Mouse (Mus musculus) Patski (cell line): Measurements from ENCODE around the gene Gm20696. TPM values are rescaled to one million over a fixed set of nuclear protein-coding genes. Genes with fewer than 3 reads are reported as not detected.

Experiments used
- ATAC-seq: fragments of 100-300 bp; one replicate; pipeline ENCODE4 v1.8.0; 2021
- CTCF ChIA-PET: fragments of 350-600 bp; sonication (Branson Sonifier 250); formaldehyde crosslinking; loops from one replicate; lab custom pipeline; 2022; ENCODE audit warnings: inconsistent platforms; lab: Charles Lee
- POLR2A ChIA-PET: fragments of 350-600 bp; sonication (Branson Sonifier 250); formaldehyde crosslinking; loops from one replicate; lab custom pipeline; 2022; ENCODE audit warnings: antibody characterized with exemption, inconsistent platforms; lab: Charles Lee
- DNase-seq: peaks from one replicate; pipeline ENCODE4 v3.0.0-alpha.2; 2011; ENCODE audit warnings: low read depth, low spot score
- H3K27me3 ChIP-seq: fragments of 371-371 bp; one replicate; pipeline ENCODE4 v1.5.1; 2021
- CTCF ChIP-seq: fragments of 100-300 bp; IDR thresholded peaks from one replicate; pipeline ENCODE4 v1.5.1; 2021
- in situ Hi-C: fragments of 300-500 bp; cut with MboI; formaldehyde crosslinking; loops from 3 replicates; pipeline ENCODE4 v1.11.1; 2018; ENCODE audit warnings: low pct_unique_long_range_greater_than_20kb, mixed read lengths
- polyA plus RNA-seq: library from polyadenylated mRNA; unstranded; gene quantifications from one replicate; pipeline ENCODE4 v1.2.3, GENCODE M21; 2021

Gene Gm20696
- polyA plus RNA-seq, 1 experiment from 2014 or later = 0.15 TPM

- TF ChIP-seq CTCF = no peak
- ChIA-PET POLR2A (no interaction called here), CTCF (interaction anchor here (0.9 to 2.0 kb wide), 2 partner anchors 9 to 10 kb away, joined by 3 to 4 read pairs; no protein-coding TSS in a partner anchor)
- ATAC-seq (no peak), DNase-seq (no peak)
- no peaks in the 10 kb centered on the region for H3K27me3 ChIP-seq
- in situ Hi-C loops = no loop called here
Measured at GRCm38 (mm10) chr6:99611866-99612265, 54.7 kb downstream of the Gm20696 start.

DNA sequence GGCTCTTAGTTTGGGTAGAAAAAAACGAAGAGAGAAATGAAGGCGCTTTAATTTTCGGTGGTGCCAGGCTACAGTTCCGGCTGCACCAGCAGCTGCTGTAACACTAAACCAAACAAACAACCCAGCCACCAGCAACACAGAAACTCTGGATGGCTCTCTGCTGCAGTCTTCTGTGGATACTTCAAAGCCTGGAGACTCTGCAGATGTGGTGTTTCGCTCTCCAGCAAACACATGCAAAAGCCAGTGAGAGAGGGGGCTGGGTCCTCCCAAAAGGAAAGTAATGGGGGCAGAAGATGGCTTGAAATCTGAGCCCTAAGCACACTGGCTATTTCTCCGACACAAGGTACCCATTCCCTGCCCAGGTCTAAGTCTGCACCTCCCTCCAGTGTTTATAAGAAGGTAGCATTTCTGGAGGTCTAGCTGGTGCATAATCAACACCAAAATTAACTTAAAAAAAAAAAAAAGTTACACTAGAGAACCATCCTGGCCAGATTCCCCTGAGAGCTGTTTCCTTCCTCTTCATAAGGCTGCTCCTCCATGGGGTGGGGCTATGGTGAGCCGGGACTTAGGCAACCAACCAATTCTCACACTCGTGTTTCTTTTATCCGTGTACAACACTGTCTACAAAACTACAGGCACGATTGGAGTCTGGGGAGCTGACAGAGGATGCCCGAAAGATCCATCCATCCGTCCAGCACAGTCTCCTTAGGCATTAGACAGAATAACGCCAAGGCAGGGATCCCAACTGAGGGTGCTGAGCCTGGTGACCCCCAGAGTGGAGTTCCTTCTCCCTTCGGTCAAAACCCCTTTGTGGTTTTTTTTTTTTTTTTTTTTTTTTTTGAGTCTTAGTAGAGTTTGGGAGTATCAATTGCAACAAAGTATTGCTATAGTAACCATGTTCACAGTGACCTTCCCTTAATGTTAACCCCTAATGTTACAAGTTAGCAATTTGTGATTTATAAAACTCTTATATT is 55.9 kb downstream of the Gm20696 start:
- H3K27me3 ChIP-seq = no peaks in the 10 kb centered on the region
- in situ Hi-C loops = no loop called here
- TF ChIP-seq CTCF = no peak
- ATAC-seq (no peak), DNase-seq (no peak)
- ChIA-PET POLR2A (interaction anchor here (0.6 kb wide), 1 partner anchor 1475 kb away, joined by 3 read pairs; no protein-coding TSS in a partner anchor), CTCF (interaction anchor here (1.2 to 2.0 kb wide), 3 partner anchors 10 to 61 kb away, joined by 3 to 4 read pairs (median 3); no protein-coding TSS in a partner anchor)

GRCm38 (mm10) chr6:99606079-99606478 is 60.5 kb downstream of the Gm20696 start:
- ChIA-PET CTCF (no interaction called here), POLR2A (no interaction called here)
- ATAC-seq = no peak
- no peak for TF ChIP-seq CTCF
- in situ Hi-C loops = loop anchor here (5.0 kb wide), 1 partner anchor 1334 kb away; no protein-coding TSS in a partner anchor
- DNase-seq = no peak
- no peaks in the 10 kb centered on the region for H3K27me3 ChIP-seq

- POLR2A ChIA-PET = no interaction called here
- no peak for DNase-seq
- CTCF ChIA-PET = no interaction called here
- in situ Hi-C loops = loop anchor here (5.0 kb wide), 2 partner anchors 1332 to 1497 kb away; no protein-coding TSS in a partner anchor
- no peaks in the 10 kb centered on the region for H3K27me3 ChIP-seq
- ATAC-seq = no peak
- no peak for TF ChIP-seq CTCF
Measured at GRCm38 (mm10) chr6:99604758-99605157, 61.8 kb downstream of the Gm20696 start.

DNA sequence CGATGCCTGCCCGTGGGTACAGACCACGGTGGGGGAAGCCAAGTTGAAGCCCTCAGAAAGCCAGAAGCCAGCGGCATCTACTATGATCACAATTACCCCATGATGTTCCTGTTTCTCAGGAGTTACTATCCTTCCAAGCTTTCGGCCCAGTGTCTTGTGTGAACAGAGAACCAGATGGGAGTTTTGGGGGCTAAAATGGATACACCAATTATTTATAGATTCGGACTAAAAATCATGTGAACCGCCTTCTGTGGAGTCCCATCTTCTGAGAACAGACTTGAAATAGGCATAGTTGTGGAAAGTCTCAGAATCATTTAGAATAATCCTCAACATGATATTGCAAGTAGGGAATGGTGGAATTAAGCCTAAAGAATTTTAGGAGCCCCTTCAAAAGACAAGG is 64.2 kb downstream of the Gm20696 start:
- POLR2A ChIA-PET = no interaction called here
- TF ChIP-seq CTCF = no peak
- no peaks in the 10 kb centered on the region for H3K27me3 ChIP-seq
- in situ Hi-C loops = loop anchor here (5.0 kb wide), 1 partner anchor 1495 kb away; no protein-coding TSS in a partner anchor
- CTCF ChIA-PET = interaction anchor here (1.6 kb wide), 1 partner anchor 28 kb away, joined by 3 read pairs; no protein-coding TSS in a partner anchor
- DNase-seq (no peak), ATAC-seq (no peak)

DNA sequence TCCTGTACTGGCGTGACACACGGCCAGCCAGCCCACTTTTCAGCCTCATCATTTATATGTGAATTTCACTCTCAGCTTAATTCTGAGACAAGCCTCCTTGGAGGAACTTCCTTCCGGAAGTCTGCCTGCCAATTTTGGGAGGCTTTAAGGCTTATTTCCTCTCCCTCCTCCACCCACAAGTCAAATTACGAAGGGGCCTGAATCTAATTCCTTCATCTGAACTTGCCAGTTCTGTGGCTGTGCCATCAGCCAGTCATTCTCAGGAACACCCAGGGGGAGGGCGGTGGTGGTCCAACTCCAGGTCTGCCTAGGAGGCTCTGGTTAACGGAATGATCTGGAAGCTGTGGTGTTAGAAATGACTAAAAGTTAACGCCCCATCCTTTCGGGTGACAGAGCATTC is 65.7 kb downstream of the Gm20696 start:
- in situ Hi-C loops = loop anchor here (5.0 kb wide), 1 partner anchor 1494 kb away; no protein-coding TSS in a partner anchor
- no peak for DNase-seq
- no peak for ATAC-seq

DNA sequence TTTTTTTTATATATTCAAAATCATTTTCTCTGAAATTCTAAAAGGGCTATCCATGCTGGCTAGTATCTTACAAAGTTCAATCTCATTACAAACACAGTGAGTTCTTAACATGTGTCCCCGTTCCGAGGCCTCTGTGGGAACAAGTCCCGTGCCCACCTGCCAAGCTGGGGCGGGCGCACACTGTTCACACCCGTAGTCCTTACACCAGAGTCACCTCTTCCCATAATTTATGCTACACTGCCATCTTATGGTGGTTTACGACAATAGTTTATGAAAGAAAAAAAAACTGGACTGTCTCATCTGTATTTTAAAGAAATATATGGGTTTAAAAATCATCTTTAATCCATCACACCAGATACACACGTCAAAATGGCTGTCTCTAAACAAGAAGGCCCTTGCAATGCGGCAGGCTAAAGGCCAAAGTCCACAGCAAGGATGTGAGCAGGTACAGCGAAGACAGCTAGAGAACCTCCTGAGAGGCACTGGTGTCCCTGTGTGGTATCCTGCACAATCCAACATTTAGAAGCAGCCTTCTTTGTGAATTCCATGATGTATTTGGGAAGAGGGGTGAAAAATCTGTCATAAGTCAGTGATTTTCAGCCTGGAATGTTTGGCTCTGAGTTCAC is 66.3 kb downstream of the Gm20696 start:
- ChIA-PET CTCF (interaction anchor here (1.0 to 1.3 kb wide), 3 partner anchors 8 to 13 kb away, joined by 3 read pairs; no protein-coding TSS in a partner anchor), POLR2A (no interaction called here)
- DNase-seq (no peak), ATAC-seq (peak; percentile 68)
- TF ChIP-seq CTCF = peak; percentile 60
- in situ Hi-C loops = loop anchor here (5.0 kb wide), 1 partner anchor 1493 kb away; no protein-coding TSS in a partner anchor
- no peaks in the 10 kb centered on the region for H3K27me3 ChIP-seq

More for the DNA sequence above, 65.7 kb downstream of the Gm20696 start:
- CTCF ChIA-PET = interaction anchor here (1.0 to 1.3 kb wide), 3 partner anchors 8 to 13 kb away, joined by 3 read pairs; no protein-coding TSS in a partner anchor
- TF ChIP-seq CTCF = no peak
- POLR2A ChIA-PET = no interaction called here
- no peaks in the 10 kb centered on the region for H3K27me3 ChIP-seq

- ATAC-seq = no peak
- POLR2A ChIA-PET = interaction anchor here (0.7 kb wide), 1 partner anchor 61 kb away, joined by 5 read pairs; no protein-coding TSS in a partner anchor
- DNase-seq = no peak
- no peak for TF ChIP-seq CTCF
- CTCF ChIA-PET = interaction anchor here (1.2 to 1.3 kb wide), 2 partner anchors 11 to 12 kb away, joined by 3 read pairs; no protein-coding TSS in a partner anchor
- no peaks in the 10 kb centered on the region for H3K27me3 ChIP-seq
- in situ Hi-C loops = loop anchor here (5.0 kb wide), 2 partner anchors 1077 to 1492 kb away; no protein-coding TSS in a partner anchor
Measured at GRCm38 (mm10) chr6:99599651-99600050, 66.9 kb downstream of the Gm20696 start.

DNA sequence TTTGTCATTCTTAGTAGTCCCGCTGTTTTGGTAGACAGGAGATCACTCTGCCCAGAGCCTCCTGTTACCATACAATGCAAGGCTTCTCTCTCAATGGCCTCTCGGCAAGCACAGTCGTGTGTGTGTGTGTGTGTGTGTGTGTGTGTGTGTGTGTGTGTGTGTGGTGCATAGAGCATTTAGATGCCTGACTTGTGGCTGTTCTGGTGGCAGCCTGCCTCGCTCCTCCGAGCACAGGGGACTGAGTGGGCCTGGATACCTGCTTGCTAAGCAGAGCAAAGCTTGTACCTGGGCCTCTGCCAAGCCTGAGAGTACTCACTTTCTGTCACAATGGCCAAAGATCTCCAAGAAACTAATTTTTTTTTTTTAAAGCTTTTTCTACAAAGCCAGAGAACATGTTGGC is 67.4 kb downstream of the Gm20696 start:
- DNase-seq (no peak), ATAC-seq (no peak)
- CTCF ChIA-PET = no interaction called here
- H3K27me3 ChIP-seq = no peaks in the 10 kb centered on the region
- in situ Hi-C loops = loop anchor here (5.0 kb wide), 1 partner anchor 1077 kb away; no protein-coding TSS in a partner anchor
- POLR2A ChIA-PET = interaction anchor here (0.7 kb wide), 1 partner anchor 61 kb away, joined by 5 read pairs; no protein-coding TSS in a partner anchor
- no peak for TF ChIP-seq CTCF

- no peak for TF ChIP-seq CTCF
- ChIA-PET POLR2A (no interaction called here), CTCF (interaction anchor here (0.9 to 2.0 kb wide), 2 partner anchors 14 to 35 kb away, joined by 4 to 5 read pairs; no protein-coding TSS in a partner anchor)
- in situ Hi-C loops = no loop called here
- no peaks in the 10 kb centered on the region for H3K27me3 ChIP-seq
- DNase-seq (no peak), ATAC-seq (no peak)
Measured at GRCm38 (mm10) chr6:99577040-99577439, 89.6 kb downstream of the Gm20696 start.
